Mouse (Mus musculus) small intestine, adult 2 months (tissue): ENCODE data around the gene Enoph1. TPM values are rescaled to one million over a fixed set of nuclear protein-coding genes. Genes with fewer than 3 reads are reported as not detected.

Experiments used
- H3K27ac ChIP-seq: fragments of 200-500 bp; 2 replicates; pipeline ENCODE4 v1.5.1; 2012; ENCODE audit warnings: low read depth, low read length, control low read depth, inconsistent platforms; ENCODE audit not compliant: insufficient read depth
- H3K27me3 ChIP-seq: fragments of 200-500 bp; 2 replicates; pipeline ENCODE4 v1.6.1; 2012; ENCODE audit warnings: mild to moderate bottlenecking, moderate library complexity, low read length, inconsistent platforms; ENCODE audit not compliant: control insufficient read depth, insufficient read depth
- H3K36me3 ChIP-seq: fragments of 200-500 bp; 2 replicates; pipeline ENCODE4 v1.6.1; 2012; ENCODE audit warnings: mild to moderate bottlenecking, low read length, control low read depth, inconsistent platforms; ENCODE audit not compliant: control insufficient read depth, insufficient read depth
- H3K4me1 ChIP-seq: fragments of 200-500 bp; 2 replicates; pipeline ENCODE4 v1.6.1; 2012; ENCODE audit warnings: low read length, inconsistent platforms, mixed read lengths; ENCODE audit not compliant: control insufficient read depth, insufficient read depth, insufficient read length
- H3K4me3 ChIP-seq: fragments of 200-500 bp; 2 replicates; pipeline ENCODE4 v1.5.1; 2012; ENCODE audit warnings: low read depth, mild to moderate bottlenecking, control low read depth, inconsistent platforms, low read length, moderate library complexity
- CTCF ChIP-seq: fragments of 200-500 bp; IDR thresholded peaks from 2 replicates; pipeline ENCODE4 v1.5.1; 2012; ENCODE audit warnings: low read depth, mild to moderate bottlenecking, control low read depth, inconsistent platforms, low read length, moderate library complexity, mixed read lengths; ENCODE audit not compliant: insufficient replicate concordance, insufficient read length; ENCODE audit errors: extremely low read depth
- POLR2A ChIP-seq: fragments of 200-500 bp; IDR thresholded peaks from 2 replicates; pipeline ENCODE4 v1.6.1; 2012; ENCODE audit warnings: low read depth, mild to moderate bottlenecking, control low read depth, inconsistent platforms, low read length, moderate library complexity
- WGBS: fragments of 180-500 bp; shearing (Covaris S2); methylation state at CpG from one replicate; pipeline ENCODE4 v1.1.7; 2018; 5-methylcytosine and 5-hydroxymethylcytosine counted together
- polyA plus RNA-seq: library from polyadenylated mRNA; depleted of rRNA; stranded (reverse); fragments of >200 nt; gene quantifications from 2 replicates; pipeline ENCODE4 v1.2.3, GENCODE M21; 2012

Enoph1 gene
- polyA plus RNA-seq, 1 experiment: 33.9 TPM

DNA sequence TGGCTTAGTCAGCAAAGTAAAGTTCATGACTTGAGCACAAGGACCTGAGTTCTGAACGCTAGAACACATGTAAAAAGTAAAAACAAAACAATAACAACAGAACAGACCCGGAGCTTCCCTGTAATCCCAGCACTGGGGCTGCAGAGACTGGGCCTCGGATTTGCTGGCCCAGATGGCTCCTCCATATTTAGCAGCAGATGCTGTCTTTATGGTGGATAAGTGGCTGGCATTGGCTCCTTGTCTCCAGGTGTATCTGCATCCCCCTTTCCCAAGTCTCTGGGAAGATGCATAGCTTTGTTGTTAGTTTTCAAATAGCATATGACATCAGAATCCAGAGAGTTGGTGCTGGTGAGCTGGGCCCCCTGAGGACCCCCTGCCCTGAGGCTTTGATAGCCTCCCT is 6.3 kb downstream of the Enoph1 start:
- Histone ChIP-seq H3K27me3 (no peaks in the 10 kb centered on the region), H3K4me3 (no peak overlapping the region), H3K27ac (no peak overlapping the region), H3K36me3 (0 out of 2 replicates have a peak, but pooled peaks cover 1% of the 10 kb centered on the region), H3K4me1 (peaks cover 27% of the 10 kb centered on the region)
- TF ChIP-seq POLR2A (no peak), CTCF (no peak)
- 83% methylated on average over 3 of the region's 3 CpGs for WGBS

DNA sequence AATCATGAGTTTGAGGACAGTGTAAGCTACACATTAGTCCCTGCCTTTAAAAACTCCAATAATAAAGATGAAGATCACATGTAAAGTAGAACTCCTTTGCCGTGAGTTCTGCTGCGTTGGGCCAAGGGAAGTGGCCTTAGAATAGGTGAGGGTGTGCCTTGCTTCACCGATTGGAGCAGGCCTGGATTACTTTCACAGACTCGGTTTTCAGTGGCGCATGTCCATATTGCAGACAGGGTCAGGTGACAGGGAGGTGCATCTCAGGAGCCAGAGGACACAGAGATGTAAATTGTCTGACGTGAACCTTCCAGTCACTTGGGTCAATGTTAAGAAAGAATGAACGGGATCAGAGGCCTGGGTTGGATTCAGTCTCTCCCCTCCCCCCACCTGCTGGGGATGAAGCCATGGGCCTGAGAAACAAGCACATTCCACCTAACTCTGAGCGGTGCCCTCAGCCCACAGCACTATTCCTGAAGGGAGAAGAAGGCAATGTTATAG is 7.4 kb downstream of the Enoph1 start:
- H3K36me3 ChIP-seq: peaks cover 1% of the 10 kb centered on the region; the same call in 1 of the 2 replicates
- no peaks in the 10 kb centered on the region for H3K27me3 ChIP-seq
- H3K4me1 ChIP-seq: peaks cover 24% of the 10 kb centered on the region
- no peak for TF ChIP-seq POLR2A
- TF ChIP-seq CTCF: no peak
- WGBS: 74% methylated on average over 8 of the region's 8 CpGs
- no peak overlapping the region for H3K27ac ChIP-seq
- H3K4me3 ChIP-seq: no peak overlapping the region

DNA sequence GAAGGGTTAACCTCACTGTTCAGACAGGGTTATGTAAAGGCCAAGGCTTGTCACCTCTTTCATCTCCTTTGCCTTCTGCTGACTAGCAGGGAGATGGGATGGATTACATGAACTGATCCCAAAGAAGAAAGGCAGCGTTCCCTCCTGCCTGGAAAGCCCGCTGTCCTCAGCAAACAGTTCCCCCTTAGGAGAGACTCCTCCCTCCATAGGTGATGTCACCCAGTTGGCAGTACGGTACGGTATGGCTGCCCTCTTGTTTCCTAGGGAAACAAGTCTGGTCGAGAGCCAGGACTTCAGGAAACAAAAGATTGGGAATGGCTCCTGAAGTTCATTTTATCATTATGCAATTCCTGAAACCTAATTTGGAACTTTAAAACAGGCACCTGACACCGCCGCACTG is 8.1 kb downstream of the Enoph1 start:
- H3K4me3 ChIP-seq: no peak overlapping the region
- peaks cover 3% of the 10 kb centered on the region; the same call in 1 of the 2 replicates for H3K36me3 ChIP-seq
- H3K4me1 ChIP-seq: peaks cover 21% of the 10 kb centered on the region
- H3K27ac ChIP-seq: no peak overlapping the region
- 41% methylated on average over 7 of the region's 7 CpGs for WGBS
- no peak for TF ChIP-seq POLR2A
- no peak for TF ChIP-seq CTCF
- no peaks in the 10 kb centered on the region for H3K27me3 ChIP-seq

DNA sequence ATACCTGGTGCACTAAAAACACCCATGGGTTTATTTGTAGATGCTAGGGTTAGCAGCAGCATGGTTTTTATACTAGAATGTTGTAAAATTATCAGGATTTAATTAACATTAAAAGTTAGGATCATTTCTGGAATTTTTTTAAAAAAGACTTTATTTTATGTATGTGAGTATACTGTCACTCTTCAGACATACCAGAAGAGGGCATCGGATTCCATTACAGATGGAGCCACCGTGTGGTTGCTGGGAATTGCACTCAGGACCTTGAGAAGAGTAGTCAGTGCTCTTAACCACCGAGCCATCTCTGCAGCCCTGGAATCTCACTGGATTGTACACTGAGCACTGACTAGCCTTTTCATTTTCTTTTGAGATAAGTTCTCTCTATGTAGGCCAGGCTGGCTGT is 10.1 kb downstream of the Enoph1 start:
- H3K4me1 ChIP-seq: peaks cover 19% of the 10 kb centered on the region
- TF ChIP-seq POLR2A: no peak
- no peak for TF ChIP-seq CTCF
- peaks cover 3% of the 10 kb centered on the region; the same call in 1 of the 2 replicates for H3K36me3 ChIP-seq
- WGBS: 86% methylated on average over 3 of the region's 3 CpGs
- no peaks in the 10 kb centered on the region for H3K27me3 ChIP-seq
- H3K4me3 ChIP-seq: no peak overlapping the region
- H3K27ac ChIP-seq: no peak overlapping the region

DNA sequence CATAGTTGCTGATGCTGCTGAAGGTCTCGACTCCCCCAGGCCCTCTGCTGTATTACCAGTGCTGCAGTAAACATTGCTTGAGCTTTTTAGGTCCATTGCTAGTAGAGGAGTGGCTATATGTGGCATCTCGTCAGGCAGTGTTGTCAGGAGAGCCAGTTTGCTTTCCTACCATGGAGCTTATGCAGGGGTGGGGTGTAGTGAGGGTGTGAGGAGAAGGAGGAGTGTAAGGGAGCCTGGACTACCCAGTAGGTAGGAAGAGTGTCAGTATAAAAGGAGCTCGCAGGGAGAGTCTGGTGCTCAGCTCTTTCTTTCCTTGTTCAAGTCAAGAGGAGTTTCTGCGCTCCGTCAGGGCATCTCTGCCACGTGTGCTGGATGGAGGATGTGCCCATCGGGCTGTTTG is 12.9 kb downstream of the Enoph1 start:
- TF ChIP-seq POLR2A: no peak
- no peak for TF ChIP-seq CTCF
- H3K27me3 ChIP-seq: no peaks in the 10 kb centered on the region
- whole genome bisulfite sequencing: 93% methylated on average over 7 of the region's 7 CpGs
- H3K27ac ChIP-seq: no peak overlapping the region
- no peak overlapping the region for H3K4me3 ChIP-seq
- peaks cover 3% of the 10 kb centered on the region; the same call in 1 of the 2 replicates for H3K36me3 ChIP-seq
- H3K4me1 ChIP-seq: peaks cover 19% of the 10 kb centered on the region

DNA sequence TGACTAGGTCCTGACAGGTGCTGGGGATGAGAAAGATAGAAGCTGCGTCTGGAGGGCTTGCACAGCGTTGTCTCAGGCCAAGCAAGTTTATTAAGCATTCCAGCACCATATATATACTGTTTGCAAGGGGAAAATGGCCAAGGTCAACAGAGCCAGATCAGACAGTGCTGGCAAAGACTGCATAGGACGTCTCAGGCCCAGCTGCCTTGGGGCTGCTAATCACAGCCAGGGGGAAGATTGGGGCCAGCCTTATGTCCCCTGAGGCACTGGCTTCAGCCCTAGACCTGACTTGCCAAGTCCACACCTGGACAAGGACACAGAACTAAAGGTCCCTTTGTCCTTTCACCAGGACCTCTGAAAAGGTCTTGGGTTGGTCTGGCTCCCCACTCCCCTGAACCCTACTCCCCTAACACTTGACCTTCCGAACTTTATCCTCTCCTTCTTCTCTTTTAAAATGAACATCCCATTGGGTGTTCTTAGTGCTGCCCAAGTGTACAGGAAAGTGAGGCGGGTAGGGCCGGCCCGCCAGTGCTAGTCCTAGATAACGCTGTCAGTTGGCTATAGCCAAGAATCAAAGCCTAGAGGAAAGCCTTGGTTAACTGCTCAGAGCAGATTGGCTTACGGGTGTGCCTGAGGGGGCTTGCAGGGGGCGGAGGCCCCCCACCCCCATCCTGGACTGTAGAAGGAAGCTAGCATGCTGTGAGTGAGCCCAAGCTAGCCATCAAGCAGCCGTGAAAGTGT is 15.2 kb downstream of the Enoph1 start:
- Histone ChIP-seq H3K27me3 (no peaks in the 10 kb centered on the region), H3K36me3 (peaks cover 12% of the 10 kb centered on the region), H3K27ac (peak overlapping the region; percentile 65), H3K4me3 (no peak overlapping the region), H3K4me1 (peaks cover 13% of the 10 kb centered on the region)
- 69% methylated on average over 11 of the region's 11 CpGs for WGBS
- TF ChIP-seq POLR2A (no peak), CTCF (no peak)

DNA sequence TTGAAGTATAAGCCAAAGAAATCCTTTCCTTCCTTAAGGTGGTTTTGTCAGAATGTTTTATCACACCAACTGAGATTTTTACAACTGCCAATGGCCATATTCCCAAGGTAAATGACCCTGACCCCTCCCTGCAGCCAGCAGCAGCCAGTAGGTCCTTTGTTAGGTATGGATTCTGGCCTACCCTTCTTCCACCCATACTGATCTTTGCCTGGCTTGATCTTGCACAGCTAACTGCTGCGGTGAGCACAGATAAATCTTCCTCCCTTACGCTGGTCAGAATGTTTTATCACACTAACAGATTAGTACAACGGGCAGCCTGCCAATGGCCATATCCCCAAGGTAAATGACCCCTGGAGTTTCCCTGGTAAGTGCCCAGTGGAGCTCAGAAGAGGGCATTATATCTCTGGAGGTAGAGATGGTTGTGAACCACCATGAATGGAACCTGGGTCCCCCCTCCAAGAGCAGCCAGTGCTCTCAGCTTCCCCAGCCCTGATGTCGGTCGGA is 16.1 kb downstream of the Enoph1 start:
- WGBS: 50% methylated on average over 5 of the region's 5 CpGs
- H3K27me3 ChIP-seq: no peaks in the 10 kb centered on the region
- TF ChIP-seq CTCF (no peak), POLR2A (no peak)
- H3K27ac ChIP-seq: peak overlapping the region; percentile 65; the same call in 1 of the 2 replicates
- peaks cover 13% of the 10 kb centered on the region for H3K4me1 ChIP-seq
- H3K4me3 ChIP-seq: no peak overlapping the region
- peaks cover 18% of the 10 kb centered on the region for H3K36me3 ChIP-seq
